8 mouse cellular contexts compared by ENCODE assay signal in genomic region chr5:123142161-123143157, GRCm38 (mm10). TPM values are rescaled to one million over a fixed set of nuclear protein-coding genes. Genes with fewer than 3 reads are reported as not detected.
DNase-seq lines count a peak whose midpoint lies in the region; ATAC-seq and TF ChIP-seq lines count a peak whose summit lies in the region.

Gene Setd1b (plus strand): TSS chr5:123142193.

- peak within 1 kb of the TSS; percentile 67 for H3K4me3 ChIP-seq in bone marrow macrophage, adult 2 months (ENCODE audit: insufficient read depth, low read length)
- peak within 1 kb of the TSS; percentile 84 for H3K4me3 ChIP-seq in forebrain, embryonic 16.5 days (replicated peaks; ENCODE audit: low read length)
- H3K4me3 ChIP-seq in hindbrain, embryonic 15.5 days: peak within 1 kb of the TSS; percentile 94
- H3K4me3 ChIP-seq in limb, embryonic 10.5 days: peak within 1 kb of the TSS; percentile 99
- H3K4me3 ChIP-seq in midbrain, embryonic 15.5 days: peak within 1 kb of the TSS; percentile 94

- TF ChIP-seq POLR2A in bone marrow macrophage, adult 2 months (IDR thresholded peaks at IDR 0.05; ENCODE audit: borderline replicate concordance, low read depth, low read length): no peak

- H3K4me2 ChIP-seq in forebrain, embryonic 16.5 days (ENCODE audit: low read length): peak within 1 kb of the TSS; percentile 77
- peak within 1 kb of the TSS; percentile 99 for H3K4me2 ChIP-seq in hindbrain, embryonic 15.5 days
- peak within 1 kb of the TSS; percentile 99 for H3K4me2 ChIP-seq in midbrain, embryonic 15.5 days

- peaks cover 5% of the 10 kb centered on the region for H3K36me3 ChIP-seq in forebrain, embryonic 16.5 days (ENCODE audit: control insufficient read depth, insufficient read depth)
- peaks cover 9% of the 10 kb centered on the region; the same call in 1 of the 2 replicates for H3K36me3 ChIP-seq in hindbrain, embryonic 15.5 days
- H3K36me3 ChIP-seq in limb, embryonic 10.5 days: peaks cover 37% of the 10 kb centered on the region
- 0 out of 2 replicates have a peak, but pooled peaks cover under 1% of the 10 kb centered on the region for H3K36me3 ChIP-seq in midbrain, embryonic 15.5 days (replicated peaks)

- no peaks in the 10 kb centered on the region for H3K27me3 ChIP-seq in forebrain, embryonic 16.5 days (replicated peaks; ENCODE audit: control insufficient read depth, insufficient read depth, low read length)
- no peaks in the 10 kb centered on the region for H3K27me3 ChIP-seq in hindbrain, embryonic 15.5 days
- H3K27me3 ChIP-seq in limb, embryonic 10.5 days (ENCODE audit: low read depth, poor library complexity, severe bottlenecking): no peaks in the 10 kb centered on the region
- no peaks in the 10 kb centered on the region for H3K27me3 ChIP-seq in midbrain, embryonic 15.5 days (replicated peaks)

- peak; percentile 15; the same call in 1 of the 2 replicates for ATAC-seq in forebrain, embryonic 16.5 days
- peak; percentile 12; the same call in 1 of the 2 replicates for ATAC-seq in hindbrain, embryonic 15.5 days (ENCODE audit: low FRiP score, low read depth)
- peak; percentile 13; the same call in 1 of the 2 replicates for ATAC-seq in midbrain, embryonic 15.5 days (replicated peaks)

- no peaks in the 10 kb centered on the region for H3K9me3 ChIP-seq in forebrain, embryonic 16.5 days (ENCODE audit: control insufficient read depth, low read length)
- H3K9me3 ChIP-seq in hindbrain, embryonic 15.5 days: no peaks in the 10 kb centered on the region
- H3K9me3 ChIP-seq in limb, embryonic 10.5 days (replicated peaks): no peaks in the 10 kb centered on the region
- H3K9me3 ChIP-seq in midbrain, embryonic 15.5 days: no peaks in the 10 kb centered on the region

- DNase-seq in ovary, adult 18-20 months (ENCODE audit: low spot score): peak; percentile 55
- DNase-seq in ovary, postnatal 14 days (ENCODE audit: low spot score): no peak
- peak; percentile 60 for DNase-seq in limb, embryonic 10.5 days (ENCODE audit: low spot score)
- peak; percentile 83 for DNase-seq in thymus, postnatal 14 days

- under 1% methylated on average over 65 of the region's 103 CpGs for WGBS in forebrain, embryonic 16.5 days
- WGBS in hindbrain, embryonic 15.5 days: under 1% methylated on average over 50 of the region's 103 CpGs
- under 1% methylated on average over 88 of the region's 103 CpGs for WGBS in limb, embryonic 10.5 days
- WGBS in midbrain, embryonic 15.5 days: under 1% methylated on average over 83 of the region's 103 CpGs

- H3K4me1 ChIP-seq in bone marrow macrophage, adult 2 months (ENCODE audit: control insufficient read depth, insufficient read depth, low read length): peaks cover 5% of the 10 kb centered on the region
- H3K4me1 ChIP-seq in forebrain, embryonic 16.5 days (replicated peaks; ENCODE audit: control insufficient read depth, insufficient read depth, low read length): peaks cover 32% of the 10 kb centered on the region
- peaks cover 43% of the 10 kb centered on the region for H3K4me1 ChIP-seq in hindbrain, embryonic 15.5 days (replicated peaks)
- H3K4me1 ChIP-seq in limb, embryonic 10.5 days: peaks cover 53% of the 10 kb centered on the region
- H3K4me1 ChIP-seq in midbrain, embryonic 15.5 days: peaks cover 39% of the 10 kb centered on the region

- TF ChIP-seq CTCF in bone marrow macrophage, adult 2 months (IDR thresholded peaks at IDR 0.05; ENCODE audit: low read depth, low read length): no peak

- H3K27ac ChIP-seq in bone marrow macrophage, adult 2 months (ENCODE audit: insufficient read depth, low read depth, low read length): peak within 1 kb of the TSS; percentile 96
- H3K27ac ChIP-seq in forebrain, embryonic 16.5 days (ENCODE audit: low read length): peak within 1 kb of the TSS; percentile 97
- H3K27ac ChIP-seq in hindbrain, embryonic 15.5 days (replicated peaks): peak within 1 kb of the TSS; percentile 100
- H3K27ac ChIP-seq in limb, embryonic 10.5 days: peak within 1 kb of the TSS; percentile 100
- H3K27ac ChIP-seq in midbrain, embryonic 15.5 days: peak within 1 kb of the TSS; percentile 100

- peak within 1 kb of the TSS; percentile 99 for H3K9ac ChIP-seq in forebrain, embryonic 16.5 days (replicated peaks; ENCODE audit: low read depth, low read length)
- H3K9ac ChIP-seq in hindbrain, embryonic 15.5 days: peak within 1 kb of the TSS; percentile 100
- peak within 1 kb of the TSS; percentile 99 for H3K9ac ChIP-seq in midbrain, embryonic 15.5 days

RNA-seq across cellular contexts. Expression of gene Setd1b, which starts in this region (rescaled TPM):
- polyA plus RNA-seq in bone marrow macrophage, adult 2 months (2012; ENCODE audit: insufficient read depth, insufficient read length, missing spikeins): 27.3 and 28.2 TPM in 2 replicates
- polyA plus RNA-seq in forebrain, embryonic 16.5 days (2015; fragmentation: Nextera tagmentation; extraction: Ambion mirVana): 12.5 TPM in 2 replicates
- 10.9 and 11.7 TPM in 2 replicates for polyA plus RNA-seq in hindbrain, embryonic 15.5 days (2015; fragmentation: Nextera tagmentation; extraction: Ambion mirVana)
- 9.4 and 10.6 TPM in 2 replicates for polyA plus RNA-seq in limb, embryonic 10.5 days (2016; fragmentation: Nextera tagmentation; extraction: Ambion mirVana)
- 12.2 TPM in 2 replicates for polyA plus RNA-seq in midbrain, embryonic 15.5 days (2015; fragmentation: Nextera tagmentation; extraction: Ambion mirVana)
